Mouse (Mus musculus) liver, adult 2 months (tissue): ENCODE results near the gene Castor1.

ENCODE experiments used
- CTCF ChIP-seq: fragments of 200-500 bp; IDR thresholded peaks from 2 replicates; pipeline ENCODE4 v1.5.1; 2011; ENCODE audit warnings: low read depth, low read length, control low read depth
- POLR2A ChIP-seq: fragments of 200-500 bp; IDR thresholded peaks from 2 replicates; pipeline ENCODE4 v1.6.1; 2011; ENCODE audit warnings: low read length, control low read depth; ENCODE audit not compliant: insufficient read depth; ENCODE audit errors: extremely low read depth

DNA sequence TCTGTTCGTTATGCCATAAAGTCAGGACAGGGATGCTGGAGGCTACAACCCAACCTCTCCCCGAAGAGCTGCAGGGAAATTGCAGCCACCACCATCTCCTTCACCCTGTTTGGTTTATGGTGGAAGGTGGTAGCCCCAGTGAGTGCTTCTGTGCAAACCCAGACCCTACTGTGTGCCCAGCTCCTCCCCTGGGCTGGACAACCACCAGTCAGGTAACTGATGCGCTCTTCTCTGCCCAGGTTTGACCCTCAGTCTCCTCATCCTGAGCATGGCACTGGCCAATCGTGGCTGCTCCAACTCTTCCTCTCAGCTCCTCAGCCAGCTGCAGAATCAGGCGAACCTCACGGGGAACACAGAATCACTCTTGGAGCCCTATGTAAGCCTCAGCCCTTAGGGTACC, 20.1 kb downstream of the Castor1 start:
- TF ChIP-seq POLR2A, result no peak
- TF ChIP-seq CTCF, result no peak
